Mouse (Mus musculus): ENCODE data around the gene Rs1. TPM values are rescaled to one million over a fixed set of nuclear protein-coding genes. Genes with fewer than 3 reads are reported as not detected.

The Rs1 gene
- 0.05 TPM in 1 of 2 replicates, not detected in the other for polyA plus RNA-seq (2021; fragmentation: Nextera tagmentation)
- long read RNA-seq, experiment 1, partial matches to known transcripts: 1 of 2 reads
- long read RNA-seq, experiment 1, other reads (novel, unspliced or antisense): 1 of 2 reads
- long read RNA-seq, experiment 2: 0 reads

GRCm38 (mm10) chrX:160767713-160768112 is at the start of gene Rs1:
Gene Rs1 (plus strand): TSS chrX:160768013.

GRCm38 (mm10) chrX:160735650-160736049 is 32.2 kb upstream of the Rs1 start, which contains the start of gene Ppef1:
Gene Ppef1 (minus strand): TSS chrX:160735765.

Other genes with a start within 250 kb of the Rs1 start
- 0.20 and 0.50 TPM in 2 replicates for gene Ppef1, start 32.2 kb upstream of the Rs1 start, polyA plus RNA-seq (2021; fragmentation: Nextera tagmentation)
- gene Gja6, start 139.0 kb downstream of the Rs1 start, polyA plus RNA-seq (2021; fragmentation: Nextera tagmentation): 0.29 and 0.38 TPM in 2 replicates
- 15.2 and 18.7 TPM in 2 replicates for gene Cdkl5, start 226.7 kb downstream of the Rs1 start, polyA plus RNA-seq (2021; fragmentation: Nextera tagmentation)

Measured in left cerebral cortex, adult 6 months (tissue).